Comparison of ENCODE assay signal across 15 mouse cellular contexts in the genomic region with DNA sequence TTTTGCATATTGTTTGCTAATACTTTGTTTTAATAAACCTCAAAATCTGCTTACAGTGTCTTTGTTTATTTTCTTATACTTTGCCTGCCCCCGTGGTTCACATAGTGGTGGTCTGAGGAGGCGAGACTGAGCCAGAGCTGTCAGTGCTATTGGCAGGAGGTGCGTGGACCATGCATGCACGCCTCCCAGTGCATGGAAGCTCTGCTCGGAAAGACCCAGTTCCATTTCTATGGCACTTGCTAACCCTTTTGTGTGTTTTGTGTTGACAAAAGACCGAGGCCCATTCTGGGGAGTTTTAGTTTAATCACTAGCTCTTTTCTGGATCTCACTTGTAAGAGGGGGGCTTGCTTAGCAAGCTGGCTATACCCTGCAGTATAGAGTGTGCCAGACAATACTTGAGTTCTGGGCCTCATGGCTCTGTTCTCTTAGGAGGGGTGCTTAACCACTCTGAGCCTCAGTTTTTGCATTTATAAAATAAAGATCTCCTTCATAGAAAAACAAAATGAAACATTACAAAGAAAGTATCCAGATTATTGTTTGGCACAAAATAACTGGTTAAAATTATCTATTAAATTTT. TPM values are rescaled to one million over a fixed set of nuclear protein-coding genes. Genes with fewer than 3 reads are reported as not detected.
"Had no signal": no experiment of that assay in that cellular context is flagged by ENCODE, and none has a peak within 500 bp of the region (broad histone marks: within the 10 kb centered on the region; RNA-seq: fewer than 3 reads in every experiment).

No protein-coding gene starts in this region.

- H3K27ac ChIP-seq: kidney, postnatal 0 days; limb, embryonic 12.5 days; liver, embryonic 13.5 days had no signal

- DNase-seq: kidney, adult 9 months; kidney, postnatal 36 days; layer of hippocampus, adult 9-11 months; layer of hippocampus, postnatal 36 days; liver; liver, embryonic 13.5 days; liver, postnatal 0 days; lung, postnatal 36 days; right cerebral cortex, adult 18-20 months; right cerebral cortex, postnatal 25 days had no signal

- H3K4me1 ChIP-seq: limb, embryonic 12.5 days had no signal

- ATAC-seq: liver, postnatal 0 days; lung, postnatal 0 days; midbrain, embryonic 16.5 days had no signal

- H3K9me3 ChIP-seq: limb, embryonic 12.5 days; liver, embryonic 13.5 days had no signal

- H3K4me2 ChIP-seq: limb, embryonic 12.5 days; liver, embryonic 13.5 days had no signal

- H3K9ac ChIP-seq: limb, embryonic 12.5 days; liver, embryonic 13.5 days; liver, postnatal 0 days had no signal

- H3K27me3 ChIP-seq: limb, embryonic 12.5 days; liver, embryonic 13.5 days had no signal

- H3K4me3 ChIP-seq: limb, embryonic 12.5 days; liver, embryonic 13.5 days had no signal

RNA-seq across cellular contexts. Expression of a gene that starts 11.2 kb away (rescaled TPM):
- total RNA-seq: megakaryocyte progenitor cell, adult 5-6 weeks had no signal
- polyA plus RNA-seq: kidney, postnatal 0 days; limb, embryonic 12.5 days; liver, embryonic 13.5 days; liver, postnatal 0 days had no signal
